Mouse (Mus musculus) bone marrow macrophage, adult 2 months (primary cell): ENCODE measurements around the gene 1810055G02Rik.

Source experiments
- CTCF ChIP-seq: IDR thresholded peaks from 2 replicates; pipeline ENCODE4 v1.5.1; 2012; ENCODE audit warnings: low read depth, mild to moderate bottlenecking, low read length, moderate library complexity
- POLR2A ChIP-seq: IDR thresholded peaks from 2 replicates; pipeline ENCODE4 v1.6.1; 2012; ENCODE audit warnings: mild to moderate bottlenecking, low read depth, low read length, borderline replicate concordance

DNA sequence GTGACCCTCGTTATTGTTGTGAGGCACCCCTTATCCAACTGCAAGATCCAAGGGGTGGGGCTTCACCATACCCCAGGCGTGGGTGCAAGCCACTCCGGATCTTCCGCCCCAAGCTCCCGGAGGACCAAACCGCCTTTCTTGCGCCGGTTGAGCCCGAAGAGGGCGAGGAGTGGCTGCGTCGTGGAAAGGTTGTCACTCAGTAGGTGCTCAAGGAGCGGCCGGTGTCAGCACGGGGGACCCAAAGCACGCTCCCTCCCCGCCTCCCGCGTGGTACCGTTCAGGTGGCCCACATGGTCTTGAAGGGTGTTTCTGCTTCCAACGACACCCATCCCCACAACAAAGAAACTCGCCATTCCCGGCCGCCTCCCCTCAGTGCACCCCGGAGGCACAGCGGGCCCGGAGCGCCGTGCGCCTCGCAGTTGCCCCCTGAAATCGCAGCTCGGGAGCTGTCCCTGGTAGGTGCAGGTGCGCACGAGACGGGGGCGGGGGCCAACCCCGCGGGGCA, 59.2 kb downstream of the 1810055G02Rik start, which contains the start of gene Kmt5b:
- TF ChIP-seq CTCF, result no peak
- TF ChIP-seq POLR2A, result no peak
